In genomic region chr4:138548960-138549359, GRCm38 (mm10) we compare ENCODE assay signal across 17 mouse cellular contexts.
"Had no signal": no experiment of that assay in that cellular context is flagged by ENCODE, and none has a peak within 500 bp of the region (broad histone marks: within the 10 kb centered on the region; RNA-seq: fewer than 3 reads in every experiment).

No protein-coding gene starts in this region.

- H3K9ac ChIP-seq: liver, embryonic 13.5 days; liver, embryonic 15.5 days; liver, postnatal 0 days; lung, embryonic 15.5 days; midbrain, embryonic 12.5 days; neural tube, embryonic 12.5 days; stomach, embryonic 15.5 days had no signal

- ATAC-seq: liver, postnatal 0 days; lung, postnatal 0 days had no signal

- DNase-seq: liver, embryonic 13.5 days; liver, postnatal 0 days; lung, adult 2 months; lung, postnatal 14 days; lung, postnatal 36 days; thymus, adult 2 months; thymus, postnatal 36 days had no signal

- H3K4me1 ChIP-seq: liver, embryonic 13.5 days; liver, embryonic 15.5 days; megakaryocyte, embryonic 14.5 days; stomach, embryonic 15.5 days had no signal

- H3K4me3 ChIP-seq: liver, embryonic 13.5 days; liver, embryonic 15.5 days; lung, embryonic 15.5 days; megakaryocyte, embryonic 14.5 days; midbrain, embryonic 12.5 days; neural tube, embryonic 12.5 days; stomach, embryonic 15.5 days had no signal

- H3K27ac ChIP-seq: liver, embryonic 13.5 days; liver, embryonic 15.5 days; lung, embryonic 15.5 days; macrophage; neural tube, embryonic 12.5 days; stomach, embryonic 15.5 days; stomach, postnatal 0 days had no signal

- H3K36me3 ChIP-seq: liver, embryonic 13.5 days; liver, embryonic 15.5 days; lung, embryonic 15.5 days; midbrain, embryonic 12.5 days; neural tube, embryonic 12.5 days; stomach, embryonic 15.5 days had no signal

- H3K4me2 ChIP-seq: liver, embryonic 11.5 days; liver, embryonic 13.5 days; liver, embryonic 15.5 days; lung, embryonic 15.5 days; midbrain, embryonic 12.5 days; stomach, embryonic 15.5 days had no signal

- H3K9me3 ChIP-seq: liver, embryonic 13.5 days; liver, embryonic 15.5 days; lung, embryonic 15.5 days; megakaryocyte, embryonic 14.5 days; midbrain, embryonic 12.5 days; neural tube, embryonic 12.5 days; stomach, embryonic 15.5 days had no signal
